Mouse (Mus musculus) small intestine, adult 2 months (tissue): ENCODE data around the gene a. TPM values are rescaled to one million over a fixed set of nuclear protein-coding genes. Genes with fewer than 3 reads are reported as not detected.
A peak's percentile ranks its signal among the peaks of the same experiment; 100 is the strongest.

Experiments
- H3K27ac ChIP-seq: fragments of 200-500 bp; 2 replicates; pipeline ENCODE4 v1.5.1; 2012; ENCODE audit warnings: low read depth, low read length, control low read depth, inconsistent platforms; ENCODE audit not compliant: insufficient read depth
- H3K27me3 ChIP-seq: fragments of 200-500 bp; 2 replicates; pipeline ENCODE4 v1.6.1; 2012; ENCODE audit warnings: mild to moderate bottlenecking, moderate library complexity, low read length, inconsistent platforms; ENCODE audit not compliant: control insufficient read depth, insufficient read depth
- H3K36me3 ChIP-seq: fragments of 200-500 bp; 2 replicates; pipeline ENCODE4 v1.6.1; 2012; ENCODE audit warnings: mild to moderate bottlenecking, low read length, control low read depth, inconsistent platforms; ENCODE audit not compliant: control insufficient read depth, insufficient read depth
- H3K4me1 ChIP-seq: fragments of 200-500 bp; 2 replicates; pipeline ENCODE4 v1.6.1; 2012; ENCODE audit warnings: low read length, inconsistent platforms, mixed read lengths; ENCODE audit not compliant: control insufficient read depth, insufficient read depth, insufficient read length
- H3K4me3 ChIP-seq: fragments of 200-500 bp; 2 replicates; pipeline ENCODE4 v1.5.1; 2012; ENCODE audit warnings: low read depth, mild to moderate bottlenecking, control low read depth, inconsistent platforms, low read length, moderate library complexity
- CTCF ChIP-seq: fragments of 200-500 bp; IDR thresholded peaks from 2 replicates; pipeline ENCODE4 v1.5.1; 2012; ENCODE audit warnings: low read depth, mild to moderate bottlenecking, control low read depth, inconsistent platforms, low read length, moderate library complexity, mixed read lengths; ENCODE audit not compliant: insufficient replicate concordance, insufficient read length; ENCODE audit errors: extremely low read depth
- POLR2A ChIP-seq: fragments of 200-500 bp; IDR thresholded peaks from 2 replicates; pipeline ENCODE4 v1.6.1; 2012; ENCODE audit warnings: low read depth, mild to moderate bottlenecking, control low read depth, inconsistent platforms, low read length, moderate library complexity
- WGBS: fragments of 180-500 bp; shearing (Covaris S2); methylation state at CpG from one replicate; pipeline ENCODE4 v1.1.7; 2018; 5-methylcytosine and 5-hydroxymethylcytosine counted together
- polyA plus RNA-seq: library from polyadenylated mRNA; depleted of rRNA; stranded (reverse); fragments of >200 nt; gene quantifications from 2 replicates; pipeline ENCODE4 v1.2.3, GENCODE M21; 2012

Gene a
- polyA plus RNA-seq, 1 experiment, result 1.2 TPM

- Histone ChIP-seq H3K4me1 (peaks cover 3% of the 10 kb centered on the region; the same call in 1 of the 2 replicates), H3K36me3 (no peaks in the 10 kb centered on the region), H3K4me3 (no peak overlapping the region), H3K27me3 (no peaks in the 10 kb centered on the region), H3K27ac (no peak overlapping the region)
- 43% methylated on average over 10 of the region's 10 CpGs for WGBS
- TF ChIP-seq POLR2A, result no peak
- no peak for TF ChIP-seq CTCF
Measured at GRCm38 (mm10) chr2:154941952-154942351, 150.8 kb downstream of the a start.

- TF ChIP-seq POLR2A, result no peak
- TF ChIP-seq CTCF, result no peak
- no peak overlapping the region for H3K27ac ChIP-seq
- no peak overlapping the region for H3K4me3 ChIP-seq
- H3K27me3 ChIP-seq, result no peaks in the 10 kb centered on the region
- H3K4me1 ChIP-seq, result peaks cover 3% of the 10 kb centered on the region; the same call in 1 of the 2 replicates
- 73% methylated on average over 11 of the region's 11 CpGs for WGBS
- no peaks in the 10 kb centered on the region for H3K36me3 ChIP-seq
Measured at GRCm38 (mm10) chr2:154942546-154942945, 151.3 kb downstream of the a start.

- Histone ChIP-seq H3K27ac (no peak overlapping the region), H3K36me3 (no peaks in the 10 kb centered on the region), H3K4me3 (no peak overlapping the region), H3K4me1 (peaks cover 3% of the 10 kb centered on the region; the same call in 1 of the 2 replicates), H3K27me3 (no peaks in the 10 kb centered on the region)
- 5% methylated on average over 11 of the region's 11 CpGs for WGBS
- TF ChIP-seq CTCF, result peak; percentile 96
- no peak for TF ChIP-seq POLR2A
Measured at GRCm38 (mm10) chr2:154943101-154943500, 151.9 kb downstream of the a start.

- Histone ChIP-seq H3K36me3 (no peaks in the 10 kb centered on the region), H3K27me3 (0 out of 2 replicates have a peak, but pooled peaks cover 2% of the 10 kb centered on the region), H3K4me3 (no peak overlapping the region), H3K27ac (no peak overlapping the region), H3K4me1 (no peaks in the 10 kb centered on the region)
- TF ChIP-seq CTCF (no peak), POLR2A (no peak)
- 96% methylated on average over 3 of the region's 3 CpGs for WGBS
Measured at GRCm38 (mm10) chr2:154946921-154947320, 155.7 kb downstream of the a start.

GRCm38 (mm10) chr2:154949352-154949751, 158.2 kb downstream of the a start:
- 21% methylated on average over 7 of the region's 7 CpGs for WGBS
- Histone ChIP-seq H3K36me3 (no peaks in the 10 kb centered on the region), H3K4me3 (no peak overlapping the region), H3K27ac (no peak overlapping the region), H3K27me3 (0 out of 2 replicates have a peak, but pooled peaks cover 2% of the 10 kb centered on the region), H3K4me1 (no peaks in the 10 kb centered on the region)
- no peak for TF ChIP-seq CTCF
- TF ChIP-seq POLR2A, result no peak

- Histone ChIP-seq H3K27ac (no peak overlapping the region), H3K36me3 (no peaks in the 10 kb centered on the region), H3K4me1 (no peaks in the 10 kb centered on the region), H3K4me3 (no peak overlapping the region), H3K27me3 (0 out of 2 replicates have a peak, but pooled peaks cover 2% of the 10 kb centered on the region)
- no peak for TF ChIP-seq POLR2A
- no peak for TF ChIP-seq CTCF
- WGBS, result 74% methylated on average over 9 of the region's 9 CpGs
Measured at GRCm38 (mm10) chr2:154949877-154950276, 158.7 kb downstream of the a start.

- no peaks in the 10 kb centered on the region for H3K36me3 ChIP-seq
- TF ChIP-seq CTCF (no peak), POLR2A (no peak)
- WGBS, result 61% methylated on average over 5 of the region's 5 CpGs
Measured at GRCm38 (mm10) chr2:154950601-154951000, 159.4 kb downstream of the a start.

More at GRCm38 (mm10) chr2:154950601-154951000, 159.4 kb downstream of the a start:
- Histone ChIP-seq H3K27ac (no peak overlapping the region), H3K4me3 (no peak overlapping the region), H3K4me1 (no peaks in the 10 kb centered on the region), H3K27me3 (0 out of 2 replicates have a peak, but pooled peaks cover 2% of the 10 kb centered on the region)
